Mouse (Mus musculus): ENCODE measurements around the gene Fgfr2. TPM values are rescaled to one million over a fixed set of nuclear protein-coding genes. Genes with fewer than 3 reads are reported as not detected.

The Fgfr2 gene
- polyA plus RNA-seq, 1 experiment: 12.0 TPM

GRCm38 (mm10) chr7:131670586-131670985 lies 1452.6 kb downstream of the Fgfr2 start:
- H3K27ac ChIP-seq (replicated peaks; ENCODE audit: low read depth, low read length): no peak overlapping the region
- H3K4me1 ChIP-seq (ENCODE audit: control insufficient read depth, insufficient read depth, insufficient read length, low read length): no peaks in the 10 kb centered on the region
- H3K4me3 ChIP-seq (ENCODE audit: insufficient read depth, low read depth, low read length): no peak overlapping the region

GRCm38 (mm10) chr7:131669326-131669725 lies 1453.8 kb downstream of the Fgfr2 start:
- no peak overlapping the region for H3K4me3 ChIP-seq (ENCODE audit: insufficient read depth, low read depth, low read length)
- no peak overlapping the region for H3K27ac ChIP-seq (replicated peaks; ENCODE audit: low read depth, low read length)
- no peaks in the 10 kb centered on the region for H3K4me1 ChIP-seq (ENCODE audit: control insufficient read depth, insufficient read depth, insufficient read length, low read length)

GRCm38 (mm10) chr7:131660726-131661125 lies 1462.4 kb downstream of the Fgfr2 start:
- Histone ChIP-seq H3K4me3 (ENCODE audit: insufficient read depth, low read depth, low read length) (no peak overlapping the region), H3K4me1 (ENCODE audit: control insufficient read depth, insufficient read depth, insufficient read length, low read length) (no peaks in the 10 kb centered on the region), H3K27ac (replicated peaks; ENCODE audit: low read depth, low read length) (no peak overlapping the region)

GRCm38 (mm10) chr7:131656017-131656416 lies 1467.1 kb downstream of the Fgfr2 start:
- Histone ChIP-seq H3K4me1 (ENCODE audit: control insufficient read depth, insufficient read depth, insufficient read length, low read length) (no peaks in the 10 kb centered on the region), H3K4me3 (ENCODE audit: insufficient read depth, low read depth, low read length) (no peak overlapping the region), H3K27ac (replicated peaks; ENCODE audit: low read depth, low read length) (no peak overlapping the region)

- Histone ChIP-seq H3K4me3 (ENCODE audit: insufficient read depth, low read depth, low read length) (no peak overlapping the region), H3K4me1 (ENCODE audit: control insufficient read depth, insufficient read depth, insufficient read length, low read length) (no peaks in the 10 kb centered on the region), H3K27ac (replicated peaks; ENCODE audit: low read depth, low read length) (no peak overlapping the region)
Observed at GRCm38 (mm10) chr7:131653416-131653815, 1469.7 kb downstream of the Fgfr2 start.

GRCm38 (mm10) chr7:131651921-131652694 lies 1471.0 kb downstream of the Fgfr2 start:
- no peak overlapping the region for H3K27ac ChIP-seq (replicated peaks; ENCODE audit: low read depth, low read length)
- no peak overlapping the region for H3K4me3 ChIP-seq (ENCODE audit: insufficient read depth, low read depth, low read length)
- H3K4me1 ChIP-seq (ENCODE audit: control insufficient read depth, insufficient read depth, insufficient read length, low read length): no peaks in the 10 kb centered on the region

- Histone ChIP-seq H3K27ac (replicated peaks; ENCODE audit: low read depth, low read length) (no peak overlapping the region), H3K4me3 (ENCODE audit: insufficient read depth, low read depth, low read length) (no peak overlapping the region), H3K4me1 (ENCODE audit: control insufficient read depth, insufficient read depth, insufficient read length, low read length) (no peaks in the 10 kb centered on the region)
Observed at GRCm38 (mm10) chr7:131650277-131650676, 1472.9 kb downstream of the Fgfr2 start.

GRCm38 (mm10) chr7:131648276-131648675 lies 1474.9 kb downstream of the Fgfr2 start:
- H3K4me3 ChIP-seq (ENCODE audit: insufficient read depth, low read depth, low read length): no peak overlapping the region
- no peaks in the 10 kb centered on the region for H3K4me1 ChIP-seq (ENCODE audit: control insufficient read depth, insufficient read depth, insufficient read length, low read length)
- no peak overlapping the region for H3K27ac ChIP-seq (replicated peaks; ENCODE audit: low read depth, low read length)

GRCm38 (mm10) chr7:131647583-131647982 lies 1475.6 kb downstream of the Fgfr2 start:
- Histone ChIP-seq H3K4me3 (ENCODE audit: insufficient read depth, low read depth, low read length) (no peak overlapping the region), H3K27ac (replicated peaks; ENCODE audit: low read depth, low read length) (no peak overlapping the region), H3K4me1 (ENCODE audit: control insufficient read depth, insufficient read depth, insufficient read length, low read length) (no peaks in the 10 kb centered on the region)

- Histone ChIP-seq H3K27ac (replicated peaks; ENCODE audit: low read depth, low read length) (no peak overlapping the region), H3K4me1 (ENCODE audit: control insufficient read depth, insufficient read depth, insufficient read length, low read length) (no peaks in the 10 kb centered on the region)
Observed at GRCm38 (mm10) chr7:131644586-131644985, 1478.6 kb downstream of the Fgfr2 start.

GRCm38 (mm10) chr7:131644051-131644450 lies 1479.1 kb downstream of the Fgfr2 start:
- no peak overlapping the region for H3K27ac ChIP-seq (replicated peaks; ENCODE audit: low read depth, low read length)
- H3K4me1 ChIP-seq (ENCODE audit: control insufficient read depth, insufficient read depth, insufficient read length, low read length): no peaks in the 10 kb centered on the region
- no peak overlapping the region for H3K4me3 ChIP-seq (ENCODE audit: insufficient read depth, low read depth, low read length)

More at GRCm38 (mm10) chr7:131644586-131644985, 1478.6 kb downstream of the Fgfr2 start:
- no peak overlapping the region for H3K4me3 ChIP-seq (ENCODE audit: insufficient read depth, low read depth, low read length)

- Histone ChIP-seq H3K4me1 (ENCODE audit: control insufficient read depth, insufficient read depth, insufficient read length, low read length) (no peaks in the 10 kb centered on the region), H3K27ac (replicated peaks; ENCODE audit: low read depth, low read length) (no peak overlapping the region), H3K4me3 (ENCODE audit: insufficient read depth, low read depth, low read length) (no peak overlapping the region)
Observed at GRCm38 (mm10) chr7:131643341-131643840, 1479.8 kb downstream of the Fgfr2 start.

- Histone ChIP-seq H3K4me3 (ENCODE audit: insufficient read depth, low read depth, low read length) (no peak overlapping the region), H3K27ac (replicated peaks; ENCODE audit: low read depth, low read length) (no peak overlapping the region), H3K4me1 (ENCODE audit: control insufficient read depth, insufficient read depth, insufficient read length, low read length) (no peaks in the 10 kb centered on the region)
Observed at GRCm38 (mm10) chr7:131629562-131629961, 1493.6 kb downstream of the Fgfr2 start.

GRCm38 (mm10) chr7:131628846-131629391 lies 1494.2 kb downstream of the Fgfr2 start:
- no peak overlapping the region for H3K27ac ChIP-seq (replicated peaks; ENCODE audit: low read depth, low read length)
- no peak overlapping the region for H3K4me3 ChIP-seq (ENCODE audit: insufficient read depth, low read depth, low read length)
- no peaks in the 10 kb centered on the region for H3K4me1 ChIP-seq (ENCODE audit: control insufficient read depth, insufficient read depth, insufficient read length, low read length)

GRCm38 (mm10) chr7:131628356-131628755 lies 1494.8 kb downstream of the Fgfr2 start:
- no peak overlapping the region for H3K27ac ChIP-seq (replicated peaks; ENCODE audit: low read depth, low read length)

GRCm38 (mm10) chr7:131609677-131610076 lies 1513.5 kb downstream of the Fgfr2 start:
- no peak overlapping the region for H3K27ac ChIP-seq (replicated peaks; ENCODE audit: low read depth, low read length)

More at GRCm38 (mm10) chr7:131628356-131628755, 1494.8 kb downstream of the Fgfr2 start:
- no peaks in the 10 kb centered on the region for H3K4me1 ChIP-seq (ENCODE audit: control insufficient read depth, insufficient read depth, insufficient read length, low read length)
- H3K4me3 ChIP-seq (ENCODE audit: insufficient read depth, low read depth, low read length): no peak overlapping the region

More at GRCm38 (mm10) chr7:131609677-131610076, 1513.5 kb downstream of the Fgfr2 start:
- Histone ChIP-seq H3K4me1 (ENCODE audit: control insufficient read depth, insufficient read depth, insufficient read length, low read length) (no peaks in the 10 kb centered on the region), H3K4me3 (ENCODE audit: insufficient read depth, low read depth, low read length) (no peak overlapping the region)
